Mouse (Mus musculus): ENCODE measurements at regions not wholly inside any gene's neighbourhood (a gene's known extent, or its start where the extent isn't known, plus 50 kb on each side); places are given as distances from the start of the nearest gene placed in this dataset.
A peak's percentile ranks its signal among the peaks of the same experiment; 100 is the strongest.
"Not testable (repeated sequence)": the region's sequence is repeated elsewhere in the genome, so short reads cannot be mapped to it uniquely, and the experiment has no call there.

DNA sequence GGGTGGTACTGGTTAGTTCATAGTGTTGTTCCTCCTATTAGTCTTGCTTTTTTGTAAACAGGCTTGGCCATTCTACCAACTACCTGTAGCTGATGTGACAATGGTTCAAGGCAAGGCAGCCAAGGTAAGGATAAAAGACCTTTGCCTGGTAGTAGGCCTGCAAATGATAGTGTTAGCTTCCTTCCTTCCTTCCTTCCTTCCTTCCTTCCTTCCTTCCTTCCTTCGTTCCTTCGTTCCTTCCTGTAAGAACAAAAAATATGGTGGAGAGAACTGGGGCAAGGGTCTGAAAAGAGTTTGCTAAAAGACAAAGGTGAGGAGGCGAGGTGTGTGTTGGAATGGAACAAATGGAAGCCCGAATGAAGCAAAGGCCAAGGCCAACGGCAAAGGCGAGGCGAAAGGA, 84.8 kb upstream of the Ezh2 start:
- DNase-seq: not testable (repeated sequence)

DNA sequence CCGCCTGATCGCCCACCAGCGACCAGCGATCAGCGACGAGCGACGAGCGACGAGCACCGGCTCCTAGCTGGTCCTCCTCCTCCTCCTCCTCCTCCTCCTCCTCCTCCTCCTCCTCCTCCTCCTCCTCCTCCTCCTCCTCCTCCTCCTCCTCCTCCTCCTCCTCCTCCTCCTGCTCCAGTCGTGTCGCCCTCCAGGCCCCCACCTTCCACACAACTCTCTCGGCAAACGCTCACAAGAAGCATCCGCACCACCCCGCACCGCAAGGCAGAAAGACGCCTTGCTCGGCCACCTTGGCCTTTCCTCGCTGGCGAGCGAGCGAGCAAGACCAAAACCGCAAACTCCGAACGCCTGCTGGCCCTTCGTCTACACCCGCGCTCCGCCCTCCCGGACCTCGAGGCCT, 77.6 kb upstream of the Ezh2 start:
- peak; percentile 59 for DNase-seq

- DNase-seq: peak; percentile 26
Observed at GRCm38 (mm10) chr6:47652880-47653279, 57.7 kb upstream of the Ezh2 start.

DNA sequence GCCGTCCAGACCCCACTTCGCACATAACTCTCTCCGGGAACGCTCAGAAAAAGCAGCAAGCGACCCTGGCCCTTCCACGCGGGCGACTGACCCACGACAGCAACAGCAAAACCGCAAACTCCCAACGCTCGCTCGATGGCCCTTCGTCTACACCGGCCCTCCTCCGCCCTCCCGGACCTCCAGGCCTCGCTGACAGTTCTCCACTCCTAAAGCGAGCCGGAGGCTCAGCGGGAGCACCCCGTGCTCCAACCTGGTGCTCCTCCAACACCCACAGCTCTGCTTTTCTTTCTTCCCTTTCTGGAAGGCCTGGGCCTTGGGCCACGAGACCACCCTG, 56.2 kb upstream of the Ezh2 start:
- DNase-seq: not testable (repeated sequence)

DNA sequence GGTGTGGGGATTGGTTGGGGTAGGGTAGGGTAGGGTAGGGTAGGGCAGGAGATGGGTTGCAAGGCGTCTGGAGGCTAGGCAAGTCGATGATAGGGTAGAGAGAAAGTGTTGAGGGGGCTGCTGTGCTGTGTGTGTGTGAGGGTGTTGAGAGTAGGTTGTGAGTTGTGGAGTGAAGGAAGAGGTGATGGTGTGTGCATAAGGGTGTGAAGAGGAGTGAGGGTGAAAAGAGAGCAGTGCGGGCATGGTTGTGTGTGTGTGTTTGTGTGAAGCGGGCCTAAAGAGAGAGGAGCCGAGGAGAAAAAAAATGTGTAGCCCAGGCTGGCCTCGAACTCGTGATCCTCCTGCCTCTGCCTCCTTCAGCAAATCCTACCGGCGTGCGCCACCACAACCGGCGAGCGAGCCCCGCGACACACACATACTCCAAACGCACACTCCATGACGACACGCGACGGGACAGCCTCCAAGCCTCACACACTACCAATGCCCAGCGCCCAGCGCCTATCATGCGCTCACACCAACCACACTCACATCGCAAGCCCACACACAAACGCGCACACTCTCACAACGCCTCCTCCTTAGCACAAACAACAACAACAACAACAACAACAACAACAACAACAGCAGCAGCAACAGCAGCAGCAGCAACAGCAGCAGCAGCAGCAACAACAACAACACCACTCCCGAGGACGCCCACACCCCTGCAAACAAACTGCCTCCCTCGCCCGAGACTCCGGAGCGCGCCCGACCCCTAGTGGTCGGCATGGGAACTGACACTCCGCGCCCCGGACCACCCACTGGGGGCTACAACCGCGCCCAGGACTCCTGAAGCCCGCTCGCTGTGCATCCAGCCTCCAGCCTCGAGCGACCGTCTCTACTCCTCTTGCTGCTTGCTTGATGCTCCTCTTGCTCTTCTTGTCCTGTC, 55.6 kb upstream of the Ezh2 start:
- peak; percentile 99 for DNase-seq

DNA sequence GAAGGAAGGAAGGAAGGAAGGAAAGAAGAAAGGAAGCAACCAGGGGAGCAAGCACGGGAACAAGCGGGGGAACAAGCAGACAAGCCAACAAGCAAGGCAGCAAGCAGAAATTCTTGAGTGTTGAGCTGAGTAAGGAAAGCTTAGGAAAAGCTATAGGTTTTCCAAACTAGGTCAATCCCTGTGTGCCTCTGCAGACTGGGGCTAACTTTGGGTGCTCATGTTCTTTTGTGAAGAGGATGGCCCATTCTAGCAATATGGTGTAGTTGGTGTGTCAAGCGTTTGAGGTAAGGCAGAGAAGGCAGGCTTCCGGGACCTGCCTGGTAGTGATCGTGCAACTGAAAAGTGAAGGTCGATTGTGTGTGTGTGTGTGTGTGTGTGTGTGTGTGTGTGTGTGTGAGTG, 54.8 kb upstream of the Ezh2 start:
- peak; percentile 20 for DNase-seq

DNA sequence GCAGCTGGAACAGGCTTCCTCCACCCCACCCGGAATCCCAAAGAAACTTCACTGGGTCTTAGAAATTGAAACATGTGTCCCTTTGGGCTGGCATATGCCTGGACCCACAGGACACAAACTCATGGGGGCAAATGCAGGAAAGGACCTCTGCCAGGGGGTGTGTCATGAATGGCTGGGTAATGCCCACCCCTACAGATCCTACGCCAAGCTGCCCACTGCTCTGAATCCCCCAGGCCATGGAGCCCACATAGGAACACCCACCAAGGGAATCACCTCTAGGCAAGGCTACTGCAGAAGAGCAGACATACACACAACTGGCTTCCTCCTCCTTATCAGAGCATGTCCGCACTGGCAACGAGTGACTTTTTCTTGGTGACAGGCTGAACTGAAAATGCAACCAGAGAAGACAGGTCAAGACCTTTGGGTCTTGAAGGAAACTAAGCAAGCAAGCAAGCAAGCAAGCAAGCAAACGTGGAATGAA, 54.4 kb upstream of the Ezh2 start:
- peak; percentile 25 for DNase-seq

GRCm38 (mm10) chr6:47648899-47649298, 53.8 kb upstream of the Ezh2 start:
- DNase-seq: peak; percentile 21

GRCm38 (mm10) chr6:47648316-47648715, 53.2 kb upstream of the Ezh2 start:
- peak; percentile 10 for DNase-seq

DNA sequence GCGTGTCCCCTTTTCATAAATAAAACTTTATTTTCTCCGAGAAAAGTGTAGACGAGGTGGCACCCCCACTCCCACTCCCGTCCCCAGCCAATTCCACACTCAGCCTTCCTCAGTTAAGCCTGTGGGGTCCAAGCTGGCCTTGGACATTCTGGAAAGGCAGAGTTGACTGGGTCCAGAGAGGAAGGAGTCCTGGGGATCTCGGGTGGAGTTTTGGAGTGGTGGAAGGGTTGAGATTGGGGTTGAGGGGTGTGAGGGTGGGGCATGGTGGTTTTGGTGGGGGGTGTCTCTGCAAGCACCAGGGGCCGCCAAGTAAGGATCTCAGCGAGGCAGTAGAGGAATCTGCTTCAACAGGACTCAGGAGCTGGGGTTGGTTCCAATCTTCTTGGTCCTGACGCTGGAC, 52.7 kb upstream of the Ezh2 start:
- DNase-seq: peak; percentile 19

- DNase-seq: peak; percentile 16
Observed at GRCm38 (mm10) chr6:47646731-47647567, 51.8 kb upstream of the Ezh2 start.

- DNase-seq: no peak
Observed at GRCm38 (mm10) chr6:47646022-47646421, 50.9 kb upstream of the Ezh2 start.
